Mouse (Mus musculus): ENCODE measurements at regions not wholly inside any gene's neighbourhood (a gene's known extent, or its start where the extent isn't known, plus 50 kb on each side); places are given as distances from the start of the nearest gene placed in this dataset.

DNA sequence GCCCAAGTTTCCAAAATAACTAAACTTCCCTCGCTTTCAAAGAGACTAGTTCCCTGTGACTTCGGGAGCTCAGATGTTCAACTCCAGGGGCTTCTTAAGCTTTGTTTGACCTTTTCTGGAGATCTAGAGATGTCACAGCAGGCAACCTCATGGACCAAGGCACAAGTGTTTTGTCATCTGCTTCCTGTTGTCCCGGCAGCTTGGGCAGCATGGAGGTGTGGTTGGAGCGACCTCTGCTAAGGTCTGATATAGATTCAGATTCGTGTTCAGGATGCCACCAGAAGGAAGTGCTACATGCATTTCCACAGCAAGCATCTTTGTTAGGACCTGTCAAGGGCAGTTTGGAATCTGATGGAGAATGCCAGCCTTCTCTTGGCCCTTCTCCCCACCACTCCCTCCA is 242.1 kb upstream of the Foxq1 start:
- no peaks in the 10 kb centered on the region for H3K36me3 ChIP-seq
- H3K4me1 ChIP-seq: no peaks in the 10 kb centered on the region
- H3K27ac ChIP-seq: no peak overlapping the region
- H3K9me3 ChIP-seq: no peaks in the 10 kb centered on the region
- no peak overlapping the region for H3K4me2 ChIP-seq
- H3K9ac ChIP-seq: no peak overlapping the region
- no peaks in the 10 kb centered on the region for H3K27me3 ChIP-seq
- no peak overlapping the region for H3K4me3 ChIP-seq
- WGBS: 70% methylated on average over 5 of the region's 5 CpGs
- ATAC-seq (ENCODE audit: insufficient number of reproducible peaks, insufficient read depth, low FRiP score, low TSS enrichment, low read depth): no peak

DNA sequence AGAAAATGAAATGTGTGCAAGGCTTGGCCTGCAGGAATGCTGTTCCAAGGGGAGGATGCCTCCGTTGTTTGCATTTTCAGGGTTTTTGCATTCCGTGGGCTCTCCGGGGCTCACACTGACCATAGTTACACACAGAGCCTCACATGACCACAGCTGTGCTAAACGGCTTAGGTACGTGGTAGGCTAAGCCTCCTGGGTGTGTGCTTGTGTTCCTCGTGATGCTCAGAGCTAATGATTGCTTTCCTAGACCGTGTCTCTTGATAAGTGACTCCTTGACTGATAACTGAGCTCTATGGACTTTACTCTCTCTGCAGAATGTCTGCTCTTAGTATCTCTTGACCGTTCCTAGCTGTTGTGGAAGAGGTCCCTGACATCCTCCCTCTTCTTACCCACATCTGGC is 238.9 kb upstream of the Foxq1 start:
- Histone ChIP-seq H3K36me3 (no peaks in the 10 kb centered on the region), H3K4me2 (no peak overlapping the region), H3K27ac (no peak overlapping the region), H3K9me3 (no peaks in the 10 kb centered on the region), H3K9ac (no peak overlapping the region), H3K4me3 (no peak overlapping the region), H3K4me1 (no peaks in the 10 kb centered on the region), H3K27me3 (no peaks in the 10 kb centered on the region)
- WGBS: 84% methylated on average over 8 of the region's 8 CpGs
- no peak for ATAC-seq (ENCODE audit: insufficient number of reproducible peaks, insufficient read depth, low FRiP score, low TSS enrichment, low read depth)

DNA sequence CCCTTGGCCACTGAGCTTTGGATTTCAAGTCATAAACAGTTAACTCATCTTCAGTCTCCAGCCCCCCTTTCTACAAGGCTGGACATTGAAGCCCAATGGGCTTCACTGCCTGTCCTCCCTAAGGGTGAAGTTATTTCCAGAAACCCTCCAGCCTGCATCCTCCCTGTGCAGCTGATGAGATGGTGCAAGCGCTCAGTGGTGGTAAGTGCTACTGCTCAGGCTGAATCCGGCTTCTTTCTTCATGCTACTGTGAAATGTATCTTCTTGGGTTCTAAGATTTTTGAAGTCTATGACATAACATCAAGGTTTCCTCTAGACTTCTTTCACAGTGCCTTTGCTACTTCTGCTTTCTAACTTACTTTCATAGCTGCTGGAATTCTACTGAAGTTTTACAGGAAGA is 237.9 kb upstream of the Foxq1 start:
- 90% methylated on average over 2 of the region's 2 CpGs for whole genome bisulfite sequencing

DNA sequence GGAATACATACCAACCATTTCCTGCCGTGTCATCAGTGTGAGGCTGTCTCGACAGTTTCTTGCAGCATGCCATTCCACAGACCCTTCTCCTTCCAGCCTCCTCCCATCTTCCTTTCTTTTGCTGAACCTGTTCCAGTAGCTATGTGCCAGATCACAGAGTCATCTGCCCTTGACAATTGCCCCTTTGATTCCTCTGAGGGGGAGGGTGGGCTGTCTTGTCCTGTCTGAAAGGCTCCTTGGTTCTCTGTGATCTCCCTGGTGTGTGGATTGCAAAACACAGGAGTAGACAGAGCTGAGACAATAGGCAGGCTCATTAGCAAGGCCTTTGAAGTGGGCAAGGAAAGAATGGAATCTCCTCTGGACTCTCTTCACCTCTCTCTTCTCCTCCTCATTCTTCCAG is 234.5 kb upstream of the Foxq1 start:
- H3K36me3 ChIP-seq: no peaks in the 10 kb centered on the region
- no peak overlapping the region for H3K9ac ChIP-seq
- H3K27ac ChIP-seq: no peak overlapping the region
- no peaks in the 10 kb centered on the region for H3K4me1 ChIP-seq
- ATAC-seq (ENCODE audit: insufficient number of reproducible peaks, insufficient read depth, low FRiP score, low TSS enrichment, low read depth): no peak
- 28% methylated on average over 2 of the region's 2 CpGs for WGBS
- no peaks in the 10 kb centered on the region for H3K9me3 ChIP-seq
- H3K4me3 ChIP-seq: no peak overlapping the region
- H3K27me3 ChIP-seq: no peaks in the 10 kb centered on the region
- no peak overlapping the region for H3K4me2 ChIP-seq

More for the DNA sequence above, 237.9 kb upstream of the Foxq1 start:
- Histone ChIP-seq H3K9ac (no peak overlapping the region), H3K27ac (no peak overlapping the region), H3K9me3 (no peaks in the 10 kb centered on the region), H3K4me3 (no peak overlapping the region), H3K4me1 (no peaks in the 10 kb centered on the region), H3K27me3 (no peaks in the 10 kb centered on the region), H3K4me2 (no peak overlapping the region), H3K36me3 (no peaks in the 10 kb centered on the region)
- ATAC-seq (ENCODE audit: insufficient number of reproducible peaks, insufficient read depth, low FRiP score, low TSS enrichment, low read depth): no peak

DNA sequence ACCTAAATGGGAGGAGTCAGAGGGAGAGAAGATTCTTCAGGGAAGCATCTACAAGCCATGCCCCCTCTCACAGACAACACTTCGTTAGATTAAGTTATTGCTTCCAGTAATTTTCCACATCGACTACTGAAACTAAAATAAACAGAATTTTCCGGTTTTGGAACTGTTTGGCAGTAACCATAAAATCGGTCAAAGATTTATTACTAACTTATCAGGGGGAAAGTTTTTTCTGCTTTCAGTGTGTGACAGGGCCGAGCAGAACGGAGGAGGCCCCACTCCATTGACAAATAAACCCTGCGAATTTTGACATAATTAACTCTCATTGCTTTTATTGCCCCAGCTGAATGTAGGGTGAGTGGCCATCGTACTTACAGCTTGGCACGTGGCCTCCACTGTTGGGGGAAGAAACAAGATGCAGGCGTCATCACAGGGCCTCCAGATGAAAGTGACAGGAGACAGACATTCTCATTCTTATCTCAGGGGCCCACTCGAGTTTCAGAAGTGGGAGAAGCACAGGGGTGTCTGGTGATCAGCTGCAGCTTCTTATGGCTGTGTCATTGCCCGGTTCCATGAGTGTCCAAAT is 229.6 kb upstream of the Foxq1 start:
- Histone ChIP-seq H3K4me3 (no peak overlapping the region), H3K27ac (no peak overlapping the region), H3K4me1 (no peaks in the 10 kb centered on the region), H3K9ac (no peak overlapping the region), H3K9me3 (no peaks in the 10 kb centered on the region), H3K36me3 (no peaks in the 10 kb centered on the region), H3K27me3 (no peaks in the 10 kb centered on the region), H3K4me2 (no peak overlapping the region)
- WGBS: 67% methylated on average over 12 of the region's 12 CpGs
- ATAC-seq (ENCODE audit: insufficient number of reproducible peaks, insufficient read depth, low FRiP score, low TSS enrichment, low read depth): no peak

DNA sequence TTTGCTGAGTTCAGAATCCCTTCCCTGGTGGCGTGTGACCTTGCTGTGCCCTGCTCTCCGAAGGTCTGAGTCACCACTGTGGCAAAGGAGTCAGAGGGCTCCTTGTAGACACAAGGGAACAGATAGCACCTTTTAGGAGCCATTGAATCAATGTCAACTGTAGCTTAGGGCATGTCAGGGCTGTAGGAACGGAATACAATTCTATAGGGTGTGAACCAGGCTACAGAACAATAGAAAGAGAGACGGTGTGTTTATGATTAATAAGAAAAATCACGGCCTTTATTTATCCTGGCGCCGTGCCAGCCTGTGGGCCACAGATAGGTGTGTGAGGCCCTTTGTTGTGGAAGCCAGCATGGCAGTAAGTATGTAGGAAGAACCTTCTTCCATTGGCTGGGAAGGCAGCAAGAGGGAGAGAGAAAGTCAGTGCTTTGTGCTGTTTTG is 228.4 kb upstream of the Foxq1 start:
- WGBS: 79% methylated on average over 7 of the region's 7 CpGs
- H3K4me3 ChIP-seq: no peak overlapping the region
- H3K4me1 ChIP-seq: no peaks in the 10 kb centered on the region
- H3K4me2 ChIP-seq: no peak overlapping the region
- H3K9ac ChIP-seq: no peak overlapping the region
- H3K27me3 ChIP-seq: no peaks in the 10 kb centered on the region
- H3K9me3 ChIP-seq: no peaks in the 10 kb centered on the region
- no peaks in the 10 kb centered on the region for H3K36me3 ChIP-seq
- ATAC-seq (ENCODE audit: insufficient number of reproducible peaks, insufficient read depth, low FRiP score, low TSS enrichment, low read depth): no peak
- H3K27ac ChIP-seq: no peak overlapping the region

DNA sequence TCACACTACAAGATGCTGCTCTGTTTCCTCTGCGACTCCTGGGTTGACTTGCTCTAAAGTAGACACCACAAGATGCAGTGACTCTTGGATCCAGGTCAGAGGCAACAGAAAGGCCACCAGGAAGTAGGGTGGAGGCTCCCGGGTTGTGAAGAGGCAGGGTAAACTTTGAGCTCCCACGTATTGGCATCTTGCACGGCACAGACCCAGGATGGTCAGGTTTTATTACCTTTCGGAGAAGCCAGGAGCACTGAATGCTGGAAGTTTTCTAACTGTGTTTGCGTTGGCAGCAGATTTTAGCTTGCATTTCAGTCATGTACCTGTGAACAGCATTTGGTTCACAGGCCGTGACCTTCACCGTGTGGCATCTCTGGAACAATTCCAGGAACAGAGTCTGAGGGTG is 227.2 kb upstream of the Foxq1 start:
- 83% methylated on average over 8 of the region's 8 CpGs for WGBS
- H3K4me3 ChIP-seq: no peak overlapping the region
- H3K9ac ChIP-seq: no peak overlapping the region
- H3K27me3 ChIP-seq: no peaks in the 10 kb centered on the region
- no peak for ATAC-seq (ENCODE audit: insufficient number of reproducible peaks, insufficient read depth, low FRiP score, low TSS enrichment, low read depth)
- no peaks in the 10 kb centered on the region for H3K9me3 ChIP-seq
- no peaks in the 10 kb centered on the region for H3K36me3 ChIP-seq
- H3K4me2 ChIP-seq: no peak overlapping the region
- H3K27ac ChIP-seq: no peak overlapping the region
- no peaks in the 10 kb centered on the region for H3K4me1 ChIP-seq

DNA sequence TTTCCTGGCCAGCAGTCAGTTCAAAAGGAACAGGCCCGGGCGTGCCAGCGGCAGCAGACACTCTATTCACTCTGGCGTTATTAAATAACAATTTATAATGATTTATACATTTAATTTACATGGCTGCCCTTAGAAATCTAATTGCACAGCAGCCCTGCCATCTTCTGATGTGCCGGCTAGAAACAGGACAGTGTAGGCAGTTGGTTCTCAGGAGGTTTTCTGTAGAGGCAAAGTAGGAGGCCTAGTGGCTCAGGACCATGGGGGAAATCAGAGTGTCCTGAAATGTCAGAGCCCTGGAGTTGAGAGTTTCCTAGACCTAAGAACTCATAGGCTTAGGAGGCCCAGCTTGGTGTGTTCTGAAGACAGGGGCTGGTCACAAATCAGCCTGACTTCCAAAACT is 225.2 kb upstream of the Foxq1 start:
- Histone ChIP-seq H3K27me3 (no peaks in the 10 kb centered on the region; the same call in 1 of the 2 replicates), H3K27ac (no peak overlapping the region), H3K36me3 (no peaks in the 10 kb centered on the region), H3K4me2 (no peak overlapping the region), H3K4me3 (no peak overlapping the region), H3K4me1 (no peaks in the 10 kb centered on the region), H3K9ac (no peak overlapping the region), H3K9me3 (no peaks in the 10 kb centered on the region)
- WGBS: 64% methylated on average over 5 of the region's 5 CpGs
- no peak for ATAC-seq (ENCODE audit: insufficient number of reproducible peaks, insufficient read depth, low FRiP score, low TSS enrichment, low read depth)

DNA sequence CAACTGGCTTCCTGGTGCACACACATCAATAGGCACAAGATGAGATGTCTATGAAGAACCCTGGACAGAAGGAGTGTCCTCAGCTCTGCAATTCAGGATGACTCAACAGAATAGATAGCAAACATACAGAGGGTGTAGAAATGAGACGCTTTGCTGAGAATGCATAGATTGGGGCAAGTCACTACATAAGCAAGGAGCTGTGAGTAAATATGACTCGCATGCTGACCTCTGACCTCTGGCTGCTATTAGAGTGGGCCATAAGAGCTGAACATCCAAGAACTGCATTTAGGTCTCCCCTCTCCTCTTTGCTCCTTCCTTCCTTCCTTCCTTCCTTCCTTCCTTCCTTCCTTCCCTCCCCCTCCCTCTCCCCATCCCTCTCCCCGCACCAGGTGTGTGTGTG is 221.0 kb upstream of the Foxq1 start:
- Histone ChIP-seq H3K36me3 (no peaks in the 10 kb centered on the region), H3K9me3 (no peaks in the 10 kb centered on the region), H3K27me3 (peaks cover 2% of the 10 kb centered on the region; the same call in 1 of the 2 replicates), H3K4me2 (no peak overlapping the region), H3K27ac (no peak overlapping the region), H3K9ac (no peak overlapping the region), H3K4me3 (no peak overlapping the region), H3K4me1 (no peaks in the 10 kb centered on the region)
- WGBS: 91% methylated on average over 3 of the region's 3 CpGs
- ATAC-seq (ENCODE audit: insufficient number of reproducible peaks, insufficient read depth, low FRiP score, low TSS enrichment, low read depth): no peak

DNA sequence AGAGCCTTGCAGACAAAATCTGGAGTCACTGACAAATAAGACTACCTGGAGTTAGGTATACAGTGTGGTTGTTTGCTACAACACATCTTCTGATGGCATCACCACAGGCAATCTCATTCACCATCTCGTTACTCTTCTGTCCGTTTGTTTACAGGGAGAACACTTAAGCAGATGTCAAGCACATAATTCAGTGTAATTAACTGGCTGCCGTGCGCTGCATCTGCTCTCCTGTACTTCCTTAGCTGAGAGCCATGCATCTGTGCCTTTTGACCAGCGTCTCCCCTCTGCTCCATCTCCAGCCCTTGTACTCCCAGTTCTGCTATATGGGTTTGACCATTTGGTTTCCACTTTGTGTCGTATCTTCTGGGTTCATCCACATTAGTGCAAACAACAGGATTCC is 218.3 kb upstream of the Foxq1 start:
- 0 out of 2 replicates have a peak, but pooled peaks cover 2% of the 10 kb centered on the region for H3K9me3 ChIP-seq

DNA sequence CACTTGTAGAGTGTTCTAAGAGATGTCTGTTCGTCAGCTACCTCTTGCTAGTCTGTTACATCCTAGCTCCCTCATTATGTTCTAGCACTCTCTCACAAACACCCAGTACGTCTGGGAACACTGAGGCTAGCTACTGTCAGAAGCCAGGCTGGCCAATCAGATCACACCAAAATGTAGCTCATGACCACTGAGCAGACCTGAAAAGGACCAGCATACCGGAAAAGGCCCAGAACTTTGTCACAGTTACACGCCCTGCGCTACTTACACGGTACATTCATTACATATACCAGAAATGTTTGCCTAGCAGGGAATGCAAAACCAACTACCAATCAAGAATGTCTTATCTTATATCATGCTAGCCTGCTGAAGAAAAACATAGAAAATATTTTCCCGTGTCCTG is 216.5 kb upstream of the Foxq1 start:
- H3K9ac ChIP-seq: no peak overlapping the region
- no peak for ATAC-seq (ENCODE audit: insufficient number of reproducible peaks, insufficient read depth, low FRiP score, low TSS enrichment, low read depth)
- no peak overlapping the region for H3K27ac ChIP-seq
- H3K4me3 ChIP-seq: no peak overlapping the region
- no peaks in the 10 kb centered on the region for H3K4me1 ChIP-seq
- 85% methylated on average over 7 of the region's 7 CpGs for WGBS
- 0 out of 2 replicates have a peak, but pooled peaks cover 2% of the 10 kb centered on the region for H3K9me3 ChIP-seq
- H3K27me3 ChIP-seq: peaks cover 2% of the 10 kb centered on the region; the same call in 1 of the 2 replicates
- no peaks in the 10 kb centered on the region for H3K36me3 ChIP-seq
- H3K4me2 ChIP-seq: no peak overlapping the region

More for the DNA sequence above, 218.3 kb upstream of the Foxq1 start:
- Histone ChIP-seq H3K4me1 (no peaks in the 10 kb centered on the region), H3K4me3 (no peak overlapping the region), H3K27ac (no peak overlapping the region), H3K9ac (no peak overlapping the region), H3K36me3 (no peaks in the 10 kb centered on the region), H3K27me3 (peaks cover 2% of the 10 kb centered on the region; the same call in 1 of the 2 replicates), H3K4me2 (no peak overlapping the region)
- WGBS: 56% methylated on average over 6 of the region's 6 CpGs
- ATAC-seq (ENCODE audit: insufficient number of reproducible peaks, insufficient read depth, low FRiP score, low TSS enrichment, low read depth): no peak

DNA sequence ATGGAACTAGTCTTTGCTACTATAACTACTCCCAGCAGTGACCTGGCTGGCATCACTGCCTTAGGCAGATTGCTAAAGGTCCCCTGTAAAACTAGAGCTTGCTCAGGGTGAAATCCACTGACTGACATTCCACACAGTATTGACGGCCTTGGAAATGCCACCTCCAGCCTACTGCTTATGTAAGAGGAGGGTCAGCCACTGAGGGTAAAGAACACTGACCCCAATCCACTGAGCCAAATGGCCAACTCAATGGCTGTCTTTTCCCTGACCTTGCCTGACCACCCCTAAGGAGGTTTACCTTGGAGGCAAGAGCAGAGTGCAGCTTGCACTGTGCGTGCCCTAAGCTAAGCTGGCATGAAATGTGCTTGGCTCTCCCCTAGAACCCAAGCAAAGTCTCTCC is 216.0 kb upstream of the Foxq1 start:
- peaks cover 2% of the 10 kb centered on the region; the same call in 1 of the 2 replicates for H3K27me3 ChIP-seq
- no peak overlapping the region for H3K9ac ChIP-seq
- H3K36me3 ChIP-seq: no peaks in the 10 kb centered on the region
- no peaks in the 10 kb centered on the region for H3K4me1 ChIP-seq
- no peak overlapping the region for H3K27ac ChIP-seq
- H3K4me3 ChIP-seq: no peak overlapping the region
- 0 out of 2 replicates have a peak, but pooled peaks cover 3% of the 10 kb centered on the region for H3K9me3 ChIP-seq
- ATAC-seq (ENCODE audit: insufficient number of reproducible peaks, insufficient read depth, low FRiP score, low TSS enrichment, low read depth): no peak
- H3K4me2 ChIP-seq: no peak overlapping the region
- WGBS: 70% methylated on average over 2 of the region's 2 CpGs

Data from embryonic facial prominence, embryonic 13.5 days (tissue).